Mouse (Mus musculus): ENCODE results near the gene Phf21b.

- TF ChIP-seq CTCF (conservative IDR thresholded peaks at IDR 0.05; ENCODE audit: low read length) (peak; percentile 24; the same call in 1 of the 2 replicates), POU5F1 (IDR thresholded peaks at IDR 0.05; ENCODE audit: borderline replicate concordance, low read length) (no peak)
These were observed 55.7 kb downstream of the Phf21b start for GRCm38 (mm10) chr15:84800132-84800531.
